Mouse (Mus musculus) heart, embryonic 10.5 days (tissue): ENCODE measurements around the gene Timm29. TPM values are rescaled to one million over a fixed set of nuclear protein-coding genes. Genes with fewer than 3 reads are reported as not detected.

Experiments used
- DNase-seq: peaks from one replicate; pipeline ENCODE4 v3.0.0-alpha.2; 2017; ENCODE audit warnings: low spot score
- H3K27ac ChIP-seq: fragments of 300-500 bp; sonication (generic); 2 replicates; pipeline ENCODE4 v1.5.1; 2016; ENCODE audit warnings: mild to moderate bottlenecking
- H3K27me3 ChIP-seq: fragments of 300-500 bp; sonication (generic); 2 replicates; pipeline ENCODE4 v1.6.1; 2016; ENCODE audit warnings: mild to moderate bottlenecking; ENCODE audit not compliant: poor library complexity, insufficient read depth, severe bottlenecking
- H3K36me3 ChIP-seq: fragments of 300-500 bp; sonication (generic); 2 replicates; pipeline ENCODE4 v1.6.1; 2016; ENCODE audit warnings: mild to moderate bottlenecking, moderate library complexity
- H3K4me1 ChIP-seq: fragments of 300-500 bp; sonication (generic); 2 replicates; pipeline ENCODE4 v1.6.1; 2016; ENCODE audit warnings: mild to moderate bottlenecking
- H3K4me3 ChIP-seq: fragments of 300-500 bp; sonication (generic); 2 replicates; pipeline ENCODE4 v1.5.1; 2016; ENCODE audit warnings: mild to moderate bottlenecking, moderate library complexity
- H3K9me3 ChIP-seq: fragments of 300-500 bp; sonication (generic); 2 replicates; pipeline ENCODE4 v1.6.1; 2016; ENCODE audit warnings: mild to moderate bottlenecking, moderate library complexity
- WGBS: fragments of 180-500 bp; shearing (Covaris S2); methylation state at CpG from one replicate; pipeline ENCODE4 v1.1.7; 2016; 5-methylcytosine and 5-hydroxymethylcytosine counted together
- polyA plus RNA-seq: library from polyadenylated mRNA; unstranded; fragments of >200 nt; fragmentation: Nextera tagmentation; extraction: Ambion mirVana; gene quantifications from 2 replicates; pipeline ENCODE4 v1.2.1, GENCODE M21; 2016

The Timm29 gene
- polyA plus RNA-seq, 1 experiment from 2014 or later = 33.3 TPM

GRCm38 (mm10) chr9:21564420-21564819, 28.1 kb upstream of the Timm29 start:
- DNase-seq = no peak
- Histone ChIP-seq H3K27ac (no peak overlapping the region), H3K36me3 (peaks cover 38% of the 10 kb centered on the region), H3K9me3 (no peaks in the 10 kb centered on the region), H3K4me1 (peaks cover 23% of the 10 kb centered on the region; the same call in 1 of the 2 replicates), H3K27me3 (no peaks in the 10 kb centered on the region), H3K4me3 (no peak overlapping the region)
- WGBS = 72% methylated on average over 1 of the region's 1 CpGs

- no peak overlapping the region for H3K4me3 ChIP-seq
- H3K27me3 ChIP-seq = no peaks in the 10 kb centered on the region
- peaks cover 23% of the 10 kb centered on the region; the same call in 1 of the 2 replicates for H3K4me1 ChIP-seq
- H3K27ac ChIP-seq = no peak overlapping the region
- 70% methylated on average over 4 of the region's 4 CpGs for WGBS
- peak; percentile 75 for DNase-seq
- peaks cover 43% of the 10 kb centered on the region for H3K36me3 ChIP-seq
- no peaks in the 10 kb centered on the region for H3K9me3 ChIP-seq
These were observed 27.4 kb upstream of the Timm29 start for GRCm38 (mm10) chr9:21565004-21565586.

- 84% methylated on average over 1 of the region's 1 CpGs for WGBS
- Histone ChIP-seq H3K4me3 (no peak overlapping the region), H3K27me3 (no peaks in the 10 kb centered on the region), H3K4me1 (peaks cover 23% of the 10 kb centered on the region; the same call in 1 of the 2 replicates), H3K36me3 (peaks cover 47% of the 10 kb centered on the region), H3K9me3 (no peaks in the 10 kb centered on the region), H3K27ac (no peak overlapping the region)
- DNase-seq = peak; percentile 61
These were observed 26.0 kb upstream of the Timm29 start for GRCm38 (mm10) chr9:21566538-21566937.

- H3K36me3 ChIP-seq = peaks cover 49% of the 10 kb centered on the region
- peaks cover 23% of the 10 kb centered on the region; the same call in 1 of the 2 replicates for H3K4me1 ChIP-seq
- WGBS = 80% methylated on average over 2 of the region's 2 CpGs
These were observed 25.5 kb upstream of the Timm29 start for GRCm38 (mm10) chr9:21567051-21567450.

GRCm38 (mm10) chr9:21568657-21569255, 23.8 kb upstream of the Timm29 start:
- peak; percentile 73 for DNase-seq
- WGBS = 88% methylated on average over 8 of the region's 8 CpGs
- peaks cover 60% of the 10 kb centered on the region for H3K36me3 ChIP-seq

More at GRCm38 (mm10) chr9:21567051-21567450, 25.5 kb upstream of the Timm29 start:
- no peaks in the 10 kb centered on the region for H3K9me3 ChIP-seq
- H3K27me3 ChIP-seq = no peaks in the 10 kb centered on the region
- no peak overlapping the region for H3K4me3 ChIP-seq
- DNase-seq = peak; percentile 60
- H3K27ac ChIP-seq = no peak overlapping the region

GRCm38 (mm10) chr9:21574012-21574801, 18.3 kb upstream of the Timm29 start:
- 93% methylated on average over 8 of the region's 8 CpGs for WGBS
- H3K27ac ChIP-seq = no peak overlapping the region
- no peaks in the 10 kb centered on the region for H3K27me3 ChIP-seq
- no peak for DNase-seq
- H3K36me3 ChIP-seq = peaks cover 93% of the 10 kb centered on the region
- no peaks in the 10 kb centered on the region for H3K9me3 ChIP-seq
- no peak overlapping the region for H3K4me3 ChIP-seq
- no peaks in the 10 kb centered on the region for H3K4me1 ChIP-seq

More at GRCm38 (mm10) chr9:21568657-21569255, 23.8 kb upstream of the Timm29 start:
- H3K4me3 ChIP-seq = no peak overlapping the region
- H3K4me1 ChIP-seq = peaks cover 23% of the 10 kb centered on the region; the same call in 1 of the 2 replicates
- no peaks in the 10 kb centered on the region for H3K27me3 ChIP-seq
- H3K9me3 ChIP-seq = no peaks in the 10 kb centered on the region
- no peak overlapping the region for H3K27ac ChIP-seq

- H3K4me1 ChIP-seq = no peaks in the 10 kb centered on the region
- no peak for DNase-seq
- no peaks in the 10 kb centered on the region for H3K9me3 ChIP-seq
- peaks cover 93% of the 10 kb centered on the region for H3K36me3 ChIP-seq
- WGBS = 94% methylated on average over 10 of the region's 10 CpGs
- H3K27ac ChIP-seq = no peak overlapping the region
- H3K4me3 ChIP-seq = no peak overlapping the region
- no peaks in the 10 kb centered on the region for H3K27me3 ChIP-seq
These were observed 17.3 kb upstream of the Timm29 start for GRCm38 (mm10) chr9:21575253-21575652.

GRCm38 (mm10) chr9:21576286-21576685, 16.2 kb upstream of the Timm29 start:
- no peak overlapping the region for H3K4me3 ChIP-seq
- WGBS = 86% methylated on average over 1 of the region's 1 CpGs
- H3K27ac ChIP-seq = no peak overlapping the region
- no peak for DNase-seq
- no peaks in the 10 kb centered on the region for H3K27me3 ChIP-seq
- peaks cover 93% of the 10 kb centered on the region for H3K36me3 ChIP-seq
- no peaks in the 10 kb centered on the region for H3K9me3 ChIP-seq
- H3K4me1 ChIP-seq = no peaks in the 10 kb centered on the region

- no peaks in the 10 kb centered on the region for H3K9me3 ChIP-seq
- H3K36me3 ChIP-seq = peaks cover 93% of the 10 kb centered on the region
These were observed 14.3 kb upstream of the Timm29 start for GRCm38 (mm10) chr9:21578226-21578625.

GRCm38 (mm10) chr9:21585401-21585800, 7.1 kb upstream of the Timm29 start:
- 82% methylated on average over 1 of the region's 1 CpGs for WGBS
- no peak for DNase-seq
- no peaks in the 10 kb centered on the region for H3K9me3 ChIP-seq
- H3K27ac ChIP-seq = no peak overlapping the region
- H3K4me1 ChIP-seq = no peaks in the 10 kb centered on the region
- H3K36me3 ChIP-seq = peaks cover 100% of the 10 kb centered on the region
- no peaks in the 10 kb centered on the region for H3K27me3 ChIP-seq
- H3K4me3 ChIP-seq = no peak overlapping the region

More at GRCm38 (mm10) chr9:21578226-21578625, 14.3 kb upstream of the Timm29 start:
- H3K4me3 ChIP-seq = no peak overlapping the region
- no peaks in the 10 kb centered on the region for H3K27me3 ChIP-seq
- H3K27ac ChIP-seq = no peak overlapping the region
- H3K4me1 ChIP-seq = no peaks in the 10 kb centered on the region
- DNase-seq = no peak
- WGBS = 81% methylated on average over 3 of the region's 3 CpGs

- Histone ChIP-seq H3K4me3 (no peak overlapping the region), H3K4me1 (peaks cover 10% of the 10 kb centered on the region), H3K36me3 (peaks cover 81% of the 10 kb centered on the region), H3K27ac (no peak overlapping the region), H3K27me3 (no peaks in the 10 kb centered on the region), H3K9me3 (no peaks in the 10 kb centered on the region)
- WGBS = 90% methylated on average over 23 of the region's 23 CpGs
- DNase-seq = no peak
These were observed 4.7 kb upstream of the Timm29 start for GRCm38 (mm10) chr9:21587678-21588349.

GRCm38 (mm10) chr9:21588350-21588749, 4.2 kb upstream of the Timm29 start:
- Histone ChIP-seq H3K4me3 (no peak overlapping the region), H3K27me3 (no peaks in the 10 kb centered on the region), H3K36me3 (peaks cover 76% of the 10 kb centered on the region), H3K4me1 (peaks cover 13% of the 10 kb centered on the region), H3K9me3 (no peaks in the 10 kb centered on the region), H3K27ac (no peak overlapping the region)
- 87% methylated on average over 8 of the region's 8 CpGs for WGBS
- DNase-seq = no peak
